Mouse (Mus musculus): Measurements from ENCODE around the gene Gm49318. TPM values are rescaled to one million over a fixed set of nuclear protein-coding genes. Genes with fewer than 3 reads are reported as not detected.

Gm49318 gene
- polyA plus RNA-seq, 1 experiment, result not detected

GRCm38 (mm10) chr9:22002194-22003162 is 68.6 kb downstream of the Gm49318 start, which contains the start of the genes Ccdc151 and Prkcsh:
Ccdc151 (minus strand) TSS chr9:22002634.
Prkcsh (plus strand) TSS chr9:22002806.
- TF ChIP-seq CTCF (IDR thresholded peaks at IDR 0.05; ENCODE audit: insufficient read depth, low read depth, low read length), result no peak; the same call in 1 of the 2 replicates
- peak; percentile 30; the same call in 1 of the 2 replicates for TF ChIP-seq POLR2A (IDR thresholded peaks at IDR 0.05; ENCODE audit: insufficient read depth, low read depth, low read length)
- Histone ChIP-seq H3K27ac (ENCODE audit: insufficient read depth, low read depth, low read length) (peak within 1 kb of the TSS; percentile 66), H3K4me3 (ENCODE audit: insufficient read depth, low read depth, low read length) (peak within 1 kb of the TSS; percentile 65), H3K4me1 (ENCODE audit: control insufficient read depth, insufficient read depth, low read length) (peaks cover 23% of the 10 kb centered on the region)
- 4% methylated on average over 57 of the region's 57 CpGs for WGBS

- TF ChIP-seq POLR2A (IDR thresholded peaks at IDR 0.05; ENCODE audit: insufficient read depth, low read depth, low read length) (no peak), CTCF (IDR thresholded peaks at IDR 0.05; ENCODE audit: insufficient read depth, low read depth, low read length) (no peak)
- Histone ChIP-seq H3K4me3 (ENCODE audit: insufficient read depth, low read depth, low read length) (no peak overlapping the region), H3K4me1 (ENCODE audit: control insufficient read depth, insufficient read depth, low read length) (peaks cover 23% of the 10 kb centered on the region), H3K27ac (ENCODE audit: insufficient read depth, low read depth, low read length) (no peak overlapping the region)
- WGBS, result 77% methylated on average over 4 of the region's 4 CpGs
These were observed 69.4 kb downstream of the Gm49318 start for GRCm38 (mm10) chr9:22001633-22002032.

- WGBS, result 94% methylated on average over 6 of the region's 6 CpGs
- no peak overlapping the region for H3K27ac ChIP-seq (ENCODE audit: insufficient read depth, low read depth, low read length)
- H3K4me3 ChIP-seq (ENCODE audit: insufficient read depth, low read depth, low read length), result no peak overlapping the region
- no peak for TF ChIP-seq CTCF (IDR thresholded peaks at IDR 0.05; ENCODE audit: insufficient read depth, low read depth, low read length)
- no peak for TF ChIP-seq POLR2A (IDR thresholded peaks at IDR 0.05; ENCODE audit: insufficient read depth, low read depth, low read length)
- peaks cover 19% of the 10 kb centered on the region for H3K4me1 ChIP-seq (ENCODE audit: control insufficient read depth, insufficient read depth, low read length)
These were observed 70.8 kb downstream of the Gm49318 start for GRCm38 (mm10) chr9:22000296-22000695.

GRCm38 (mm10) chr9:21996178-21996867 is 74.7 kb downstream of the Gm49318 start:
- Histone ChIP-seq H3K4me3 (ENCODE audit: insufficient read depth, low read depth, low read length) (no peak overlapping the region), H3K27ac (ENCODE audit: insufficient read depth, low read depth, low read length) (no peak overlapping the region), H3K4me1 (ENCODE audit: control insufficient read depth, insufficient read depth, low read length) (no peaks in the 10 kb centered on the region)
- 82% methylated on average over 3 of the region's 3 CpGs for WGBS
- TF ChIP-seq POLR2A (IDR thresholded peaks at IDR 0.05; ENCODE audit: insufficient read depth, low read depth, low read length), result no peak
- no peak for TF ChIP-seq CTCF (IDR thresholded peaks at IDR 0.05; ENCODE audit: insufficient read depth, low read depth, low read length)

GRCm38 (mm10) chr9:21992227-21992626 is 78.8 kb downstream of the Gm49318 start:
- peaks cover 27% of the 10 kb centered on the region for H3K4me1 ChIP-seq (ENCODE audit: control insufficient read depth, insufficient read depth, low read length)
- TF ChIP-seq POLR2A (IDR thresholded peaks at IDR 0.05; ENCODE audit: insufficient read depth, low read depth, low read length), result no peak
- no peak for TF ChIP-seq CTCF (IDR thresholded peaks at IDR 0.05; ENCODE audit: insufficient read depth, low read depth, low read length)
- H3K27ac ChIP-seq (ENCODE audit: insufficient read depth, low read depth, low read length), result no peak overlapping the region
- H3K4me3 ChIP-seq (ENCODE audit: insufficient read depth, low read depth, low read length), result no peak overlapping the region
- 83% methylated on average over 4 of the region's 4 CpGs for WGBS

- peak within 1 kb of the TSS; percentile 34 for H3K4me3 ChIP-seq (ENCODE audit: insufficient read depth, low read depth, low read length)
- 19% methylated on average over 42 of the region's 42 CpGs for WGBS
- no peak within 1 kb of the TSS for H3K27ac ChIP-seq (ENCODE audit: insufficient read depth, low read depth, low read length)
- TF ChIP-seq CTCF (IDR thresholded peaks at IDR 0.05; ENCODE audit: insufficient read depth, low read depth, low read length) (no peak), POLR2A (IDR thresholded peaks at IDR 0.05; ENCODE audit: insufficient read depth, low read depth, low read length) (no peak)
- H3K4me1 ChIP-seq (ENCODE audit: control insufficient read depth, insufficient read depth, low read length), result peaks cover 27% of the 10 kb centered on the region
These were observed 81.6 kb downstream of the Gm49318 start, which contains the start of gene Rgl3 for GRCm38 (mm10) chr9:21989230-21990110. Rgl3 (minus strand) TSS chr9:21989446.

GRCm38 (mm10) chr9:21988421-21989101 is 82.5 kb downstream of the Gm49318 start:
- TF ChIP-seq POLR2A (IDR thresholded peaks at IDR 0.05; ENCODE audit: insufficient read depth, low read depth, low read length) (0 out of 2 replicates have a peak, but pooled peaks have one; percentile 23), CTCF (IDR thresholded peaks at IDR 0.05; ENCODE audit: insufficient read depth, low read depth, low read length) (no peak)
- no peak overlapping the region for H3K27ac ChIP-seq (ENCODE audit: insufficient read depth, low read depth, low read length)
- 2% methylated on average over 32 of the region's 32 CpGs for WGBS
- peak overlapping the region; percentile 34 for H3K4me3 ChIP-seq (ENCODE audit: insufficient read depth, low read depth, low read length)
- H3K4me1 ChIP-seq (ENCODE audit: control insufficient read depth, insufficient read depth, low read length), result peaks cover 27% of the 10 kb centered on the region

Measured in olfactory bulb, adult 2 months (tissue).